Mouse (Mus musculus) cerebellum, adult 11-12 months (tissue): ENCODE results near the gene 4930503B20Rik.

Experiments
- DNase-seq: peaks from one replicate; pipeline ENCODE4 v3.0.0; 2022

Gene 4930503B20Rik

GRCm38 (mm10) chr3:146651217-146651616 lies at the start of gene 4930503B20Rik:
4930503B20Rik (minus strand) TSS chr3:146651317.
- DNase-seq = no peak

GRCm38 (mm10) chr3:146700051-146700450 lies 48.9 kb upstream of the 4930503B20Rik start:
- DNase-seq = no peak

DNA sequence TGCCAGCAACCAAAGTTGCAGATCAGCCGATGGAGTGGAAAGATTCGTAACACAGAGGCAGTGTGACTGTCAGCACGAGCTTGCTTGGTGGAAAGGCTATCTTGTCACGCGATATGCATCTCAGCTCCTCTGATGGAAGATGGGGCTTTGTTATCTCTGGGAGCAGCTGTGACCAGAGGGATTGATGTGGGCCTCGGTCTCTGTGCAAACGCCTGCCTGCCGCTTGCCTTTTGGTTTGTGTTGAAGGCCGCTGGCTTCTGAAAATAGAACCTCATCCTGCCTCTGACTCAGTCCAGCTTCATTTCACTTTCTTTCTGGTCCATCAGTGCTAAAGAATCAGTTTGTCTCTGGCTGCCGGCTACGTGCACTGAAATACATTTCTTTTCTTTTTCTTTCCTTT lies 47.9 kb upstream of the 4930503B20Rik start:
- DNase-seq = no peak

- no peak for DNase-seq
Measured at GRCm38 (mm10) chr3:146692547-146692946, 41.4 kb upstream of the 4930503B20Rik start.

DNA sequence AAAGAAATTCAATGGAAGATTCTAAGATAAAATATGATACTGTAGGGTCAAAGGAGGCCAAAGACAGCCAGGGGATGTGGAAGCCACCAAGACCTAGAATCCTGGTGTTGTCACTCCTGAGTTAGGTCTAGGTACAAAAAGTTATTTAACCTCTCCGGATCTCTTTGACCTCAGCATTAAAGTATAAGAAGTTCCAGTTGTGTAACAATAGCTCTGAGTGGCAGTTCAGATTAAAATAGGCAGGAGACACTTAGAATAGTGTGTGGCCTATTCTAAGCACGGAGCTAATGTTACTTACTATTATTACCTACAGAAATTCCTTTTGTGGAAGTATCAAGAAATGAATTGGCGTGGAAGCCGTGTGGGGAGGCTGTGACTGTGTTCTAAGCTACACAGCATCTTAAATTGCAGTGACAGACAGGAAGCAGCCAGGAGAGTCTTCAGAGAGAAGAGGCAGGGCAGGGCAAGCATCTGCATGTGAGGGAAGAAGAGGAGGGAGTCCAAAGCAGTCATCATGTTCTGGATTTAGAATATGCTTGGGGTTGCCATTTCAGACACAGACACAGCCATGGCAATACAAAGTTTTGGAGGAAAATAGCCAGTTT lies 36.1 kb upstream of the 4930503B20Rik start:
- no peak for DNase-seq

- no peak for DNase-seq
Measured at GRCm38 (mm10) chr3:146686428-146686827, 35.3 kb upstream of the 4930503B20Rik start.

GRCm38 (mm10) chr3:146684811-146685675 lies 33.9 kb upstream of the 4930503B20Rik start, which contains the start of gene Samd13:
Samd13 (minus strand) TSS chr3:146685592.
- no peak for DNase-seq

- no peak for DNase-seq
Measured at GRCm38 (mm10) chr3:146683095-146683494, 32.0 kb upstream of the 4930503B20Rik start.

- no peak for DNase-seq
Measured at GRCm38 (mm10) chr3:146682140-146682651, 31.1 kb upstream of the 4930503B20Rik start.

DNA sequence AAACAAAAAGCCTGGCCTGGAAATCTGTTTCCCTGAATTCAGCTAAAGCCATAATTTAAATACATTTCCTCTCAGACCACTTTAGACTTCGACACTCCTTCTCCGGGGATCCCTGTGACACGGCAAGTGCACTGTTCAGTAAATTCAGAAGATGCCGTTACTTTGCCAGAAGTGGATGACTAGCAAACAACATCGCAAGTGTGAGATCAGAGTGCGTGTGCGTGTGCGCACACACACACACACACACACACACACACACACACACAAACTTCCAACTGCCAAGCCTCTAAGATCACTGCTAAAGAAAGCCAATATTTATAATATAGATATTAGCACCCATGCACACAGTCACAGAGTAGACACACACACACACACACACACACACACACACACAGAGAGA lies 30.6 kb upstream of the 4930503B20Rik start:
- no peak for DNase-seq

DNA sequence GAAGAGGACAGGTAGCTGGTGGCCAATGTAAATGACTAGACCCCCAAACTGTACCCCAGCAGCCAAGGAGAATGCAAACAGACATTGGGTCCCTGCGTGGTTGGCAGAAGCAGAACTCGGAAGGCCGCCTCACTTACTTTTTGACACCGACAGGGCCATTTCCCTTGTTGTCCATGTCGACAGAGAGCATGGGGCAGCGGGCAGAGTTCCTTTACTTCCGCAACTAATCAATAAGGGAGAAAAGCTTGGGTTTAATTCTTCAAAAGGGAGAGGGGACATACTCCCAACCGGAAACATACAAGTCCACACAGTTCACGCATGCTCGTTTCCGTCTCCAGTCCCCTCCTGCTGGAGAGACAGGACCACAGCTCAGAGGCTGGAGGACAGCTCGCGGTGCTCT lies 29.5 kb upstream of the 4930503B20Rik start:
- DNase-seq = no peak

- no peak for DNase-seq
Measured at GRCm38 (mm10) chr3:146679646-146680045, 28.5 kb upstream of the 4930503B20Rik start.

DNA sequence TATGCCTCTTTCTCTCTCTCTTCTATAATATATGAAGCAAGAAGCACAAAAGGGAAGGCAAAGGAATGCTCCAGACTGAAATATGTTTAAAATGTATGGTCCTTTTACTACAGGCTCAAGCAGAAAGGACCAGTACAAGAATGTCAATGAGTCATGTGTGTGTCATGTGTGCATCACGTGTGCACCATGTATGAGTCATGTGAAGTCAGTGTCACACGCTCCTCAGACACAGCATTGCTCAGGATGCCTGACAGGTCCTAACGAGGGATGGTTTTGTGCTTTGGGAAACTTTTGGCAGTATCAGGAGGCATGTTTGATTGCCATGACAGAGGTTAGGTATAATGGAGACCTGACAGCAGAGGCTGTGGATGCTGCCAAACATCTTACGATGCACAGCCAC lies 25.1 kb upstream of the 4930503B20Rik start:
- no peak for DNase-seq

- DNase-seq = no peak
Measured at GRCm38 (mm10) chr3:146675101-146675500, 24.0 kb upstream of the 4930503B20Rik start.

DNA sequence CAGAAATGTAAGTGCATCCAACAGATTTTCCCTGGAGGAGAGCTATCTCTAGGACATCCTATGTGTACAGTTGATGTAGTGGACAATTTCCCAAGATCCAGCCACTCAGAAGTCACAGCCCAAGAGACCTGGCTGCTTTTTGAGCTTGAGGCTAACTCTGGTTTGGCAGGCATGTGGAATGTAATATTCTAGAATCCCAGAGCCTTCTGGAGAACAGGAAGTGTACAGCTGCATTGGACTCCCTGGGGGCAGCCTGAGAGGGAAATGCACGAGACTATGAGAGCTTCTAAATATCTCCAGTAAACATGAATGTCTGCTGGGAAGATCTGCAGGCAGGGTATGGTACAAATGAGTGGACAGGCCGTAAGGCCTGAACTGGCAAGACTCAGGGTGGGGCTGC lies 20.0 kb upstream of the 4930503B20Rik start:
- DNase-seq = no peak

DNA sequence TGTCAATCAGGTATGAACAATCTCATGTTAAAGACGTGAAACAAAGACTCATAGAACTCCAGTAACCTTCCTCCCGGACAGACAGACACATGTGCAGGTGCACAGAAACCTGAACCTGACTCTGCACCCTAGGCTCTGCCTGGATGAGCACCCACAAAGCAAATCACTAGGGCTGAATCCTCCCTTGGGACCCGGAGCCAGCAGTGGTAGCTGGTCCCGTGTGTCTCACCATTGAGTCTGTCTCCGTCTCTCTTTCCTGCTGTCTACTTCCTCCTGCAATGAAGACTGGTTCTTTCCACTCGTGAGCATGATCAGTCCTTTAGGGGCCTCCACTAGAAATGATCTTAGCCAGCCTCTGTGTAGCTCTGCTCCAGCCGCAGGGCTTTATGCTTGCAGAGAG lies 10.8 kb upstream of the 4930503B20Rik start:
- no peak for DNase-seq

DNA sequence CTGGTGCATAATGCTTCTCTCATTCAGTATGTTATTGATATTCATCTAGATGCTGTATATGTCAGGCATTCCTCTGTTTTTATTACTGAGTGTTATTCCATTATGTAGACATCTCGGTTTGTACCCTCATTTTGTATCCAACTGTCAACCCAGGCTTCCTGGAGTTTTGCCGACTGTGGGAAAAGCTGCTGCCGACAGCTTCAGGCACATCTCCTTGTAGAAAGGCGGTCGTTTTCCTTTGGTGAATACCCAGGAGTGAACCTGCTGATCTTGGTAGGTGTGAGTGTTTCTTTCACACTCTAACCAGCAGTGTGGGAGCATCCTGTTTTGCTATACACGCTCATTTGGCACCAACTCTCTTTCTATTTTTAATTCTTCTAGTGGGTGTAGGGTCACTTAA lies 9.9 kb upstream of the 4930503B20Rik start:
- DNase-seq = no peak

DNA sequence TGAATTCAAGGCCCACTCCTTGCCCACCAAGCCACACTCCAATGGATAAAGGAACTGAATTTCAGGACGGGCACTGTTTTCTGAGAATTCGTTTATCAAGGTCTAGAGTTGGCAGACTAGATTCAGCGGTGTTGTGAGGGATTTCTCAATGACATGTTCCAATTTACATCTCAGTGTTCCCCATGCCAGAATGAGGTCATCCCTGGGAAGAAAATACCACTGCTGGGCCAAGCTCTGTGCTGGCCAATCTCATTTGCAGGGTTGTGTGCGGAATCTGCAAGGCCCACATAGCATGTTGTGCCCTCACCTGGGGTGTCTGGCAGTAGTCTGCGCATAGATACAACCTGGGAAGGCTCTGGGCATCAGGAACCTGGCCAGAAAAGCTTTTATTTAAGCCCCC lies 8.2 kb upstream of the 4930503B20Rik start:
- peak; percentile 69 for DNase-seq

DNA sequence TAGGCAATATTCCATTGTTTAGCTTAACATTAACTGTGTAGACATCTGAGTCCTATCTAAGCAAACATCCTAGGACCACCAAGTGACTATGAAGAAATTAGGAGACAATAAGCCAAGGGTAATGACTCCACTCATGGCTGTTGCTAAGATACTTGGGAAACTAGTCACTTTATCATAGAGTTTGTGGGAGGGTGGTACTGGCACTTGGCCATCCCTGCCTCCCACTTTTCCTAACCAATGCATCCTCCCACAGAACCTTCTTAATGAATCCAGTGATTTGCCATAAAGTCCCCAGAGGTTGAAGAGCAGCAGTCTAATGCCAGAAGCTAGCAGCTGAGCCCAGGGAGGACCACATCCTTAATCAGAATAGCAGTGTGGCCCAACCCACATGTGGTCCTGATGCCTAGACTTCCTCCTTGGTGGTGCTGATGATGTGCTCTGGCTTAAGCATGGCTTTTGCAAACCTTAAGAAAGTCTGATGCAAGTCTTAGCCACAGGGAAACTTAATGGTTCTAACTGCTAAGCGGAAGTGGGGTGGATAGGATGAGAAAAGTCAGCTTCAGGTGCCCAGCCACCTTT lies 7.0 kb upstream of the 4930503B20Rik start:
- no peak for DNase-seq

GRCm38 (mm10) chr3:146657433-146657832 lies 6.3 kb upstream of the 4930503B20Rik start:
- no peak for DNase-seq

DNA sequence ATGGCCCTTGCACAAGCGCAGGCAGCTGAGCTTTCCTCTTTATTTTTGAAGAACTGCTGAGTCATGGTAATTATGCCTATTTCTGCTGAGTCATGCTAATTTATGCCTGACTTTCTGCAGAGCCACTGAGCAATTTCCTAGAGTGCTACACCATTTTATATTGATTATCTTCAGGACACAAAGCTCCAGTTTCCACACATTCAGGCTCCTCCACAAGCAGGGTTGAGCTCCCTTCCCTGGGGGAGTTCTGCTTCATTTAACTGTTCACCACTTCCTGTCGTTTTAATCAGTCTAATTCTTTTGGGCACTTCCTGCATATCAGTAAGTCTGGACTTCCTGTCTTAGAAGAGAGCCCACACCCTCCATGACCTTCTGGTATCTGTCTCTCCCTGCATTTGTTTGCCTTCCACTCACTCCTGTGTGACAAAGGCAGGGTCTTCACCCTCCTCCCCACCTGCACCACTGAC lies 4.0 kb upstream of the 4930503B20Rik start:
- no peak for DNase-seq

- DNase-seq = no peak
Measured at GRCm38 (mm10) chr3:146653692-146654091, 2.6 kb upstream of the 4930503B20Rik start.

DNA sequence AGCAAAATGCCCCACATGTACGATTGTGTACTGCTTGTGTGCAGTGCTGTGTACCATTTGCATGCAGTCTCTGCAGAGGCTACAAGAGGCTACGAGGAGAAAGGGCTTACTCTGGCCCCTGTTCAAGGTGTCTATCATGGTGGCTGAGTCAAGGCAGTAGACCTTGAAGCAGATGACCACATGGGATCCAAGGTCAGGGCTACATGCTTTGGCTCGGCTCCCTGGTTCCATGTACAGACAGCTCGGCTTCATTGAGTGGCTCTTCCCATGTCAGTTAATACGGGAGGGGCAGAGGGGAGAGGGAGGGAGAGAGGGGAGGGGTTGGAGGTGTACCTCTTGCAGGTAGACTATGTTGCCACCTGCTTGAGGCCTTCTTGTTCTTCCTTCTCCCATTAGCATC lies 1.3 kb upstream of the 4930503B20Rik start:
- DNase-seq = no peak

DNA sequence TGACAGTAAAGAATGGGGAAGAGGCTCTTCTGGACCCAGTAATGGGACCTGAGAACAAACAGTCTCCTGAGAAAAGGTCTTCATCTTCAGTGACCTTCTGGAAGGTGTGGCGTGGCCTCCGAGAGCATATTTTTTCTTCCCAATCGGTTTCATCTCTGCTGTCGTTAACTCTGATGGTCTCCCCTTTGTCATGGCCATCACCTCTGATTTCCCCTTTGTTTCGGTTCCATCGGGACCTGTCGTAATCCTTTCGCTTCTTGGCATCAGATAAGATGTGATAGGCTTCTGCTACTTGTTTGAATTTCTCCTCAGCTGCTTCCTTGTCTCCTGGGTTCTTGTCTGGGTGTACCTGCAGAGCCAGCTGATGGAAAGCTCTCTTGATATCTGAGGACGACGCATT lies 401 bp downstream of the 4930503B20Rik start:
- no peak for DNase-seq
